Mouse (Mus musculus) heart, postnatal 25 days (tissue): ENCODE data around the gene Fam71f2. TPM values are rescaled to one million over a fixed set of nuclear protein-coding genes. Genes with fewer than 3 reads are reported as not detected.

Experiments used
- DNase-seq: peaks from one replicate; pipeline ENCODE4 v3.0.0; 2022; ENCODE audit warnings: low spot score
- intact Hi-C: fragments of 180-260 bp; cut with DNase I; formaldehyde crosslinking; loops from one replicate; pipeline ENCODE4 v1.15.1; 2025
- total RNA-seq, 2 experiments: library from RNA; stranded (reverse); gene quantifications; 2 replicates each; pipeline ENCODE4 v1.2.3; 2021

Fam71f2 gene
- total RNA-seq, 2 experiments from 2014 or later: not detected

DNA sequence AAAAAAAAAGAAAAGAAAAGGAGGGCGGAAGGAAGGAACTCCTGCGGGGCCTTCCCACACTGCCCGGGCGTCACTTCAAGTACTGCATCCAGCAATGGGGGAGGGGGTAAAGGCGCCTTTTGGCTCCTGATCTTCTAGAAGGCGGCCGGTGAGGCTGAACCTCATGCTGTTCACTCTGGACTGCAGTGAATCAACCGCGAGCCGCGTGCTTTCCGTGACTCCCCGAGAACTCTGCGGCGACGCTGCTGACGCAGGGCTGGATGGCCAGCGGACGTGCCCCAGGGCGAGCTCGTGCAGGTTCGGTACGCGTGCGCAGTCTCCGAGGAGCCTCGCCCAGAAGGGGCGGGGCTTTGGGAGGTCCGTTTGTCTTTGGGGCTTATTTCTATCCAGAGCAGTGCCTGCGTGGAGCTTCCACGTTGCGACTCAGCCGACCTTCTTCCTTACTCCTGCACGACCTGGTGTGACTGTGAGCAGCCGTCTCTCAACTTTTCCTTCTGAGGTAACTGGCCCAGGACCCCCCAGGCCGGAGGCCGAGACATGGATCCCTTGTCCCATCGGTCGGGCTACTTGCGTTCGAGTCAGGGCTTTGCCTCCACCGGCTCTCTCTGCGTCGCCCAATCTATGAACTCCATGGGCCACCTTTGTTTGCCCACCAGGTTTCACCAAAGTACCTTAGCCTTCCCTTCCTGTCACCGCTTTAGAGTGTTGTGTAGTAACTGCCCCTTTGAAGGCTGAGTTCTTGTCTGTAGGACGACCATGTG lies 6.9 kb upstream of the Fam71f2 start, which contains the start of gene Hilpda:
Gene Hilpda (plus strand): TSS at position 177 of the 761 bp plus-strand sequence.
- intact Hi-C loops: no loop called here

GRCm38 (mm10) chr6:29276746-29277145 lies 2.6 kb upstream of the Fam71f2 start:
- intact Hi-C loops: loop anchor here (2.0 kb wide), 1 partner anchor 106 kb away; no protein-coding TSS in a partner anchor
- DNase-seq: no peak

More for the DNA sequence above, 6.9 kb upstream of the Fam71f2 start, which contains the start of gene Hilpda:
- DNase-seq: peak; percentile 89

- intact Hi-C loops: loop anchor here (1.0 kb wide), 2 partner anchors 37 to 73 kb away; no protein-coding TSS in a partner anchor
- no peak for DNase-seq
Observed at GRCm38 (mm10) chr6:29278513-29279267, 703 bp upstream of the Fam71f2 start.

- intact Hi-C loops: no loop called here
- DNase-seq: no peak
Observed at GRCm38 (mm10) chr6:29280671-29281070, 1.3 kb downstream of the Fam71f2 start.

DNA sequence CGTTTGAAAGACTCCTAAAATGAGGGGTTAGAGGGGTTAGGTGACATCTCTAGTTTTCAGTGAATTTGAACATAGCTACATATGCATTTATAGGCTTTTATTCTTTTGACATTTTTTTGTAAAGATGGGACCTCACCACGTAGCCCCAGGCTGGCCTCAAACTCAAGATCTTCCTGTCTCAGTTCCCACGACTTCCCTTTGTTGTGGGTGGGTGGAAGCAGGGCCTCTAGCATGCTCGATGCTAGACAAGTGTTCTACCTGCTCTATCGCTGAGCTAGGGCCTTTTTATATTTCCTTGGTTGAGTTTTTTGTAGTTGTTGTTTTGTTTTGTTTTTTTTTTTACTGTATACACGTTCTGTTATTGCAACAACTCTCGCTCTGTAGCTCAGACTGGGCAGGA lies 7.5 kb downstream of the Fam71f2 start:
- intact Hi-C loops: no loop called here
- no peak for DNase-seq

- intact Hi-C loops: no loop called here
- no peak for DNase-seq
Observed at GRCm38 (mm10) chr6:29287481-29287880, 8.1 kb downstream of the Fam71f2 start.

DNA sequence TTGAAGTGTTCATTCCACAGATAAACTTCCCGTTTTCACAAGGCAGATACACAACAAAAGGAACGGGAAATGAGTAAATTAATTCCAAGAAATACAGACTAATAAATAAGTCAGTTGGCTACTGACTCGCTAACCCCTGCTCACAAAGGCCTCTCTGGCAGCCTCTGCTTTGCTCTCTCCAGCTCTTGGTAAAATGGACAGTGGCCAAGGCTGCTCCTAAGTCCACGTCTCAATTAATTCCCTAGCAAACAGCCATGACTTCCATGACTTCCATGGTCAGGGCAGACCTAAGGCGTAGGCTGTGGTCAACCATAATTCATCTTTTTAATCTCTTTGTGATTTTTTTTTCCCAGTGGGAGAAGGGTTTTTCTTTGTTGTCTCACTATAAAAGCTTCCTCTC lies 8.6 kb downstream of the Fam71f2 start:
- intact Hi-C loops: no loop called here
- DNase-seq: no peak

DNA sequence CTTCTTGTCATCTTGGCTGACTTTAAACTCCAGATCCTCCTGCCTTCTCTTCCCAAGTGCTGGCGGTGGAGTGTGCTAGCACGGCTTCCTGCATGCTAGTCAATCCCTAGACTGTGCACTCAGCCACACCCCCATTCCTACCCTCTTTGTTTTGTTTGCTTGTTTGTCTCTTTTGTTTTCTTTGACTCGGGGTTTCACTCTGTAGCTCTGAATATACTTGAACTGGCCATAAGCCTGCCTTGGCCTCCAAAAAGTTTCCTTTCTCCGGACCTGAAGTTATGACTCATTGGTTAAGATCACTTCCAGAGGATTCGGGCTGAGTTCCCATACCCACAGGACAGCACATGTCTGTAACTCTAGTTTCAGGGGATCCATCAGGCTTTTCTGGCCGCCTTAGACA lies 9.3 kb downstream of the Fam71f2 start:
- intact Hi-C loops: no loop called here
- no peak for DNase-seq

DNA sequence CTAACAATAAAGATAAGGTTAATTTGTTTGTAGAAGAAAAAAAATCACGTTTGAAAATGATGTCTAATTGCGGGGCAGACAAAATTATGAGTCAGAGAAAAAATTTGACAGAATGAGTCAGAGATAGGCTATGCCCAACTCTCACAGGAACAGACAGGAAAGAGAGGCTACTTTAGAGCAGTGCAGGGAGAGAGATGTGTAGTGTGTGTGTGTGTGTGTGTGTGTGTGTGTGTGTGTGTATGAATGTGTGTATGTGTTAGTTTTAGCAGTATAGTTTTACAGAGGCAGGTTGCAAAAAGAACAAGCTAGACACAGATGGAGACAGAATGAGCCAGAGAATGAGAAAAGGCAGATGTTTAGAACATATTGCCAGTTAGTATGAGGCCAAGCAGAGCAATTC lies 19.7 kb downstream of the Fam71f2 start:
- DNase-seq: no peak
- intact Hi-C loops: no loop called here

DNA sequence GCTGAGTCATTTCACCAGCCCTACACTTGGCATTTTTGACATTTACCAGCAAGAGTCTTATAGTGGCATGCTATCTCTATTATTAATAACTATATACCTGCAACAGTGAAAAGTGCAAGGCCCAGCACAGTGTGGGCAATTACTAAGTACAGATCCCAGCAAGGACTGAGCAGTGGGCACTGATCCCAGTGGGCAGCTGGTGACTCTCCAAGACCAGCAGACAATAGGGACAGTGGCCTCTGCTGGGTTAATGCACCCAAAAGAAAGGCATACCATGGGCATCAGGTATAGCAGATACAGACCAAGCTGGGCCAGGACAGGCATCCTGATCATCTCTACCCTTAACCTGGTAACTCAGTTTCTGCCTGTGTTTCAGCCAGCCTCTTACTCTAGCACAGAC lies 23.9 kb downstream of the Fam71f2 start:
- DNase-seq: no peak
- intact Hi-C loops: no loop called here

- intact Hi-C loops: no loop called here
- DNase-seq: no peak
Observed at GRCm38 (mm10) chr6:29303726-29304125, 24.3 kb downstream of the Fam71f2 start.

DNA sequence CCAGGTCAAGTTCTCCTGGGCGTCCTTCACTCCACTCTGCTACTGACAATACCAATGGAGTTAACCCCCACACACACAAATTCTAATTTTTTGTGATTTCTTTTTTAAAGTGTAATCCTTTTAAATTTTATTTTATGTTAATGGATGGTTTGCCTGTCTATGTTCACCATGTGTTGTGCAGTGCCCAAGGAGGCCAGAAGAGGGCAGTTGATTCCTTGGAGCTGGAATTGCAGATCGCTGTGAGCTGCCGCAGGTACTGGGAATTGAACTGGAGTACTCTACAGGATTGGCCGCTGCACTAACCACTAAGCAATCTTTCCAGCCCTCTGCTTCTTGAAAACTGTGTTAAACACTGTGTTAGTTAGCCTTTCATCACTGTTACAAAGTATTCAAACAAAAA lies 26.1 kb downstream of the Fam71f2 start:
- no peak for DNase-seq
- intact Hi-C loops: no loop called here

GRCm38 (mm10) chr6:29308846-29309605 lies 29.6 kb downstream of the Fam71f2 start:
- intact Hi-C loops: no loop called here
- DNase-seq: no peak

DNA sequence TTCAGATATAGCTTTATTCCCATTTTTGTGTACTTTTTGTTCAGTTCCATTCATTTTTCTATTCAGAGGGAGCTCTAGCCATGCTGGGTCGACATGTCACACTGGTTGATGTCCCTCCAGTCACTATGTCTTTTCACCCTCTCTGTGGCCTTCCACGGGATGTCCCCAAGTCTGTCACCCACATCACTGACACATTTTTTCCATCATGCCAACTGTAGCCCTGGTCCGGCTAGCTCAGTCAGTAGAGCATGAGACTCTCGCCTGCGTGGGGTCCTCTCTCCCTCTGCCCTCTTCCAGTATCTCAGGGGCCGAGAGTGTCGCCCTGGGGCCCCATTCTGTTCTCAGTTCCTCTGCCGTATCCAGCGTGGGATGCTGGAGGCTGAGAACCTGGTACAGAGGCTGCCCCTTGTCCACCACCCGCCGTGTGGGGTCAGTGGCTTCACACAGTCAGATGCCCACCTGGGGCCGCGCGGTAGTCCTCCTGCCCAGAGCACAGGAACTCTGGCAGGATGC lies 34.4 kb downstream of the Fam71f2 start:
- intact Hi-C loops: no loop called here
- no peak for DNase-seq

DNA sequence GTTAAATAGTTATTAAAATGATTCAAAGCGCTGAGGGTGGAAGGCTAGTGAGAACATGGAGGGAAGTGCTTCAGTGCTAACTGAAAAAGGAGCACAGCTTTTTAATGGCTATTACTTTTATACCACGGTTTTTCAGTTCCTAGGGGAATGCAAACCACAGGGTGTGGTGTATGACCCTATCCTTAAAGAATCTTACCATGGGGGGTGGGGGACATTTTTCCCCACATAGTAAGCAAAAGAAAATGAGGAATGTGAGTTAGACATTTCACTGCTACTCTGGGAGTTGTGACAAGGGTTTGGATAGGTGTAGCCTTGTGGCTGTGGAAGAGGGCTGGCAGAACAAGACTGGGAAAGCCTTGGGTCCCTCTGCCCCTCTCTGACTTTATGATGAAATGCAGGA lies 37.9 kb downstream of the Fam71f2 start:
- intact Hi-C loops: no loop called here

DNA sequence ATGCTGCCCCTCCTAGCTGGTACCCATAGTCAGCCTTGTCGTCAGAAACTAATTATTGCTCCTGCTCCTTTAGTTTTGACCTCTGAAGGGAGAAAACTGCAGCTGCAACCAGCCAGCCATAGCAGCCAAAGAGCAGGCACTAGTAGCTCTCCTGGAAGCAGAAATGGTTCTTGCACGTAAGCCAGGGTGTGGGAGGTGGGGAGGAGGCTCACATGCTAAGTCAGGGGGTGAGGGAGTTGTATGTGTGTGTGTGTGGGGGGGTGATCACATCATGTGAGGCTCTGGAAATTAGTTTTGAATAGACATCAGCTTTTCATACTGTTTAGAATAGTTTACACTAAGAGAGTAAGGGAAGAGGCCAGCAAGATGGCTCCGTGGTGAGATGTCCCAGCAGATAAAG lies 38.5 kb downstream of the Fam71f2 start:
- intact Hi-C loops: no loop called here
- no peak for DNase-seq

More for the DNA sequence above, 37.9 kb downstream of the Fam71f2 start:
- no peak for DNase-seq

GRCm38 (mm10) chr6:29318879-29319278 lies 39.5 kb downstream of the Fam71f2 start, which contains the start of gene Fam71f1:
Gene Fam71f1, plus strand, starts transcription at chr6:29319140.
- intact Hi-C loops: no loop called here
- no peak for DNase-seq

DNA sequence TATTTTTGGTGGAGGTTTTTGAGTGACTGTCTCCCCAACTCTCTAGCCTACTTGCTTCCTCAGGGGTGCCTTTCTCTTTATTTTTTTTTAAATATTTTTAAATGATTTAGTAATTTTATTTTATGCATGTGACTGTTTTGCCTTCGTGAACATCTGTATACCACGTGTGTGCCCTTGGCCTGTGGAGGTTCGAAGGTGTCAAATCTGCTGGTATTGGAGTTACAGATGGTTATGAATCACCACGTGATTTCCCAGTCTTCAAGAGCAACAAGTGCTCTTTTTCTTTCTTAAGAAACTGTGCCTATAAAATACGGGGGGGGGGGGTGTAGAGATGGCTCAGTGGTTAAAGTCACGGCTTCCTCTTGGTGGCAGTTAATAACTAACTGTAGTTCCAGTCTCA lies 42.2 kb downstream of the Fam71f2 start:
- no peak for DNase-seq
- intact Hi-C loops: no loop called here

DNA sequence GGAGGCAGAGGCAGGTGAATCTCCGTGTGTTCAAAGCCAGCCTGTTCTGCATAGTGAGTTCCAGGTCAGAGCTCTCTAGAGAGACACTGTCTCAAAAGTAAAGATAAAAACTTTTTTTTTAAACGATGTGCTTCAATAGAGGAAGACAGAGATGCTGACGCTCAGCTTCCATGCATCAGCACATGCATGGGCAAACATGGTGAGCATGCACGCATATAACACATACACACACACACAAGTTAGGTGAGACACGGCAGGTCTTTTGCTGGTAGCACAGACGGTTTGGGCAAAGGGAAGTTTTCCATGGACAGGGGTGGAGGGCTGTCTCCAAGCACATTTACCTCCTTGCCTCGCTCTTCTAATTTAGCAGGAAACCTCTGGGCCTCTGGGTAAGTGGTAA lies 42.8 kb downstream of the Fam71f2 start:
- intact Hi-C loops: no loop called here

DNA sequence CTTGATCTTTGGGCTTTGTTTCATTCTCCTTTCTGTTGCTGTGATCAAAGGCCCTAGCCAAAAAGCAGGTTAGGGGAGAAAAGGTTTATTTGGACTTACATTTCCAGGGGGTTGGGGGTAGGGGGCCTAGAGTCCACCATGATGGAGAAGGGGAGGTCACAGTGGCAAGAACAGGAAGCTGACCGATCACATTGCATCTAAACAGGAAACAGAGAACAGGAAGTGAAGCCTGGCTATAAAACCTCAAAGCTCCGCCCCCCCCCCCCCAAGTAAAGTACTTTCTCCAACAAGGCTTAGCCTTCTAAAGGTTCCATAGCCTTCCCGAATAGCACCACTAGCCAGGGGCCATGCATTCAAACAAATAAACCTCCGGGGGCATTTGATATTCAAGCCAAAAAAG lies 43.3 kb downstream of the Fam71f2 start:
- intact Hi-C loops: no loop called here
- no peak for DNase-seq

More for the DNA sequence above, 42.8 kb downstream of the Fam71f2 start:
- DNase-seq: no peak
